Mouse (Mus musculus) urinary bladder, postnatal 10 days (tissue): ENCODE results near the gene Efemp2.
A peak's percentile ranks its signal among the peaks of the same experiment; 100 is the strongest.

Experiments
- DNase-seq: peaks from one replicate; pipeline ENCODE4 v3.0.0; 2022; ENCODE audit warnings: low spot score

Efemp2 gene

GRCm38 (mm10) chr19:5500330-5500875 is 26.6 kb downstream of the Efemp2 start:
- DNase-seq = no peak

GRCm38 (mm10) chr19:5503687-5504086 is 29.9 kb downstream of the Efemp2 start, which contains the start of gene 1700020D05Rik:
Gene 1700020D05Rik (minus strand): TSS chr19:5503787.
- no peak for DNase-seq

GRCm38 (mm10) chr19:5510031-5511026 is 36.6 kb downstream of the Efemp2 start, which contains the start of gene Snx32:
Gene Snx32 (minus strand): TSS chr19:5510538.
- peak; percentile 79 for DNase-seq

- DNase-seq = no peak
Measured at GRCm38 (mm10) chr19:5511074-5511632, 37.4 kb downstream of the Efemp2 start.

- no peak for DNase-seq
Measured at GRCm38 (mm10) chr19:5512091-5513004, 38.6 kb downstream of the Efemp2 start.

- no peak for DNase-seq
Measured at GRCm38 (mm10) chr19:5513005-5513349, 39.2 kb downstream of the Efemp2 start.

GRCm38 (mm10) chr19:5515840-5516777 is 42.4 kb downstream of the Efemp2 start:
- DNase-seq = no peak

- no peak for DNase-seq
Measured at GRCm38 (mm10) chr19:5516906-5517505, 43.3 kb downstream of the Efemp2 start.

- DNase-seq = no peak
Measured at GRCm38 (mm10) chr19:5518721-5519120, 45.0 kb downstream of the Efemp2 start.

GRCm38 (mm10) chr19:5525204-5525603 is 51.5 kb downstream of the Efemp2 start:
- no peak for DNase-seq

GRCm38 (mm10) chr19:5529325-5530137 is 55.8 kb downstream of the Efemp2 start:
- DNase-seq = peak; percentile 95

- no peak for DNase-seq
Measured at GRCm38 (mm10) chr19:5530138-5530524, 56.4 kb downstream of the Efemp2 start.
